Mouse (Mus musculus) liver, postnatal 0 days (tissue): Measurements from ENCODE around the gene Tedc2.

Source experiments
- CTCF ChIP-seq: sonication (generic); IDR thresholded peaks from 2 replicates; pipeline ENCODE4 v1.5.1; 2016; ENCODE audit warnings: antibody characterized with exemption, low read depth
- EP300 ChIP-seq: IDR thresholded peaks from 2 replicates; pipeline ENCODE4 v1.6.1; 2016; ENCODE audit warnings: antibody characterized with exemption, low read depth, mild to moderate bottlenecking

GRCm38 (mm10) chr17:24259702-24260101, 39.1 kb upstream of the Tedc2 start:
- TF ChIP-seq EP300: no peak
- TF ChIP-seq CTCF: no peak
